12 mouse cellular contexts compared by ENCODE assay signal in genomic region chr17:72237315-72237714, GRCm38 (mm10).
DNase-seq lines count a peak whose midpoint lies in the region; ATAC-seq and TF ChIP-seq lines count a peak whose summit lies in the region.
"Had no signal": no experiment of that assay in that cellular context is flagged by ENCODE, and none has a peak within 500 bp of the region (broad histone marks: within the 10 kb centered on the region; RNA-seq: fewer than 3 reads in every experiment).

No protein-coding gene starts in this region.

- no peaks in the 10 kb centered on the region for H3K9me3 ChIP-seq in hindbrain, postnatal 0 days (ENCODE audit: low read length)
- H3K9me3 ChIP-seq in hindbrain, embryonic 13.5 days: 0 out of 2 replicates have a peak, but pooled peaks cover 8% of the 10 kb centered on the region
- H3K9me3 ChIP-seq: neural tube, embryonic 15.5 days had no signal

- WGBS in hindbrain, postnatal 0 days: 43% methylated on average over 1 of the region's 1 CpGs
- 75% methylated on average over 1 of the region's 1 CpGs for WGBS in hindbrain, embryonic 13.5 days

- no peaks in the 10 kb centered on the region; the same call in 1 of the 2 replicates for H3K4me1 ChIP-seq in hindbrain, postnatal 0 days (ENCODE audit: insufficient read depth, low read length)
- no peaks in the 10 kb centered on the region for H3K4me1 ChIP-seq in hindbrain, embryonic 13.5 days (replicated peaks)
- H3K4me1 ChIP-seq: neural tube, embryonic 15.5 days had no signal

- peak; percentile 73 to 77 for DNase-seq in cerebellum, postnatal 10 days
- DNase-seq in cerebellum, adult 9-10 months: no peak
- peak; percentile 71 for DNase-seq in hindbrain, postnatal 0 days (ENCODE audit: low spot score)
- peak; percentile 5 for DNase-seq in right cerebral cortex, adult 18-20 months
- no peak for DNase-seq in right cerebral cortex, postnatal 25 days
- DNase-seq in skeletal muscle tissue, adult 2 months (ENCODE audit: low read depth, low spot score): peak; percentile 8
- DNase-seq in ovary, postnatal 14 days (ENCODE audit: low spot score): no peak
- DNase-seq: cerebellum, adult 11 months had no signal

- no peaks in the 10 kb centered on the region for H3K27me3 ChIP-seq in hindbrain, postnatal 0 days (ENCODE audit: insufficient read depth, low read length)
- no peaks in the 10 kb centered on the region for H3K27me3 ChIP-seq in hindbrain, embryonic 13.5 days
- H3K27me3 ChIP-seq: neural tube, embryonic 15.5 days had no signal

- ATAC-seq in hindbrain, postnatal 0 days: no peak
- no peak for ATAC-seq in hindbrain, embryonic 13.5 days (ENCODE audit: low FRiP score)

- H3K36me3 ChIP-seq in hindbrain, postnatal 0 days (ENCODE audit: insufficient read depth, low read length): no peaks in the 10 kb centered on the region
- H3K36me3 ChIP-seq in hindbrain, embryonic 13.5 days: no peaks in the 10 kb centered on the region
- H3K36me3 ChIP-seq: neural tube, embryonic 15.5 days had no signal

- no peak overlapping the region for H3K27ac ChIP-seq in hindbrain, postnatal 0 days
- H3K27ac ChIP-seq in hindbrain, embryonic 13.5 days: no peak overlapping the region
- H3K27ac ChIP-seq: macrophage; neural tube, embryonic 15.5 days had no signal

- H3K4me2 ChIP-seq in hindbrain, postnatal 0 days (ENCODE audit: low read depth, low read length): no peak overlapping the region
- no peak overlapping the region for H3K4me2 ChIP-seq in hindbrain, embryonic 13.5 days
- H3K4me2 ChIP-seq: neural tube, embryonic 15.5 days had no signal

- H3K9ac ChIP-seq in hindbrain, postnatal 0 days (replicated peaks; ENCODE audit: low read length): no peak overlapping the region
- no peak overlapping the region for H3K9ac ChIP-seq in hindbrain, embryonic 13.5 days
- H3K9ac ChIP-seq: neural tube, embryonic 15.5 days had no signal

- no peak for TF ChIP-seq CTCF in hindbrain, postnatal 0 days (IDR thresholded peaks at IDR 0.05; ENCODE audit: low read depth)

- no peak overlapping the region for H3K4me3 ChIP-seq in hindbrain, postnatal 0 days (ENCODE audit: low read length)
- no peak overlapping the region for H3K4me3 ChIP-seq in hindbrain, embryonic 13.5 days
- H3K4me3 ChIP-seq: erythroblast, embryonic 14.5 days; neural tube, embryonic 15.5 days had no signal

Comparison
In these comparisons a context has a peak if more than half of its experiments do, and no peak if none do; other contexts are left out.
1. DNase-seq: peak in cerebellum, postnatal 10 days (2 of 2), hindbrain, postnatal 0 days (single experiment), right cerebral cortex, adult 18-20 months (single experiment) and skeletal muscle tissue, adult 2 months (single experiment); none in cerebellum, adult 9-10 months (single experiment), right cerebral cortex, postnatal 25 days (single experiment) and ovary, postnatal 14 days (single experiment).